Mouse (Mus musculus): ENCODE measurements around the gene Smim24. TPM values are rescaled to one million over a fixed set of nuclear protein-coding genes. Genes with fewer than 3 reads are reported as not detected.

Gene Smim24
- total RNA-seq (2014; rRNA removed) (1.5 and 1.7 TPM in 2 replicates), polyA plus RNA-seq (2015; fragmentation: Nextera tagmentation; extraction: Ambion mirVana) (1.1 and 2.0 TPM in 2 replicates)

DNA sequence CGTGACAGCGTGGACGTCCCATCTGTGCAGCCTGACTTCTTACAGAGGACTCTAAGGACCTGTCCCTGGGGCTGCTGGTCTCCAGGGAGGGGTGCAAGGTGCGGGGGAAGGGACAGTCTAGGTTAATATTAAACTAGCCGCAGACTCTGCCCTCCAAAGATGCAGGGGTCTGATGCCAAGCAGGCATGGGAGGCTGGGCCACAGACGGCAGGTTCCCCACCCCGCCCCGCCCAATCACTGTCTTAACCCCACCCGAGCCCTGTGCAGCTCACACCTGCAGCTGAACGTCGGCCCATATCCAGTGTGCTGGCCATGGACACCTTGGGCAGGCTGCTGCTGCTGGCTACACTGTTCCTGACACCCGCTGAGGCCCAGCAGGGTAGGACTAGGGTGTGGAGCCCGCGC is at the start of gene Smim24:
Gene Smim24, plus strand, starts transcription at position 271 of the 405 bp plus-strand sequence.
- DNase-seq (ENCODE audit: low spot score) (no peak), ATAC-seq (ENCODE audit: low FRiP score) (no peak)
- Histone ChIP-seq H3K27me3 (ENCODE audit: insufficient read depth, low read length) (no peaks in the 10 kb centered on the region), H3K9ac (replicated peaks; ENCODE audit: low read length, poor library complexity, severe bottlenecking) (peak within 1 kb of the TSS; percentile 33; the same call in 1 of the 2 replicates), H3K4me2 (ENCODE audit: low read depth, low read length, poor library complexity, severe bottlenecking) (peak within 1 kb of the TSS; percentile 35), H3K4me3 (ENCODE audit: low read depth, low read length) (peak within 1 kb of the TSS; percentile 10; the same call in 1 of the 2 replicates), H3K36me3 (ENCODE audit: insufficient read depth, low read length) (peaks cover 18% of the 10 kb centered on the region), H3K9me3 (ENCODE audit: low read length) (no peaks in the 10 kb centered on the region), H3K27ac (ENCODE audit: low read depth, low read length) (no peak within 1 kb of the TSS), H3K4me1 (ENCODE audit: insufficient read depth, low read length) (no peaks in the 10 kb centered on the region)
- no peak for TF ChIP-seq CTCF (IDR thresholded peaks at IDR 0.05)
- WGBS, result 63% methylated on average over 14 of the region's 14 CpGs

DNA sequence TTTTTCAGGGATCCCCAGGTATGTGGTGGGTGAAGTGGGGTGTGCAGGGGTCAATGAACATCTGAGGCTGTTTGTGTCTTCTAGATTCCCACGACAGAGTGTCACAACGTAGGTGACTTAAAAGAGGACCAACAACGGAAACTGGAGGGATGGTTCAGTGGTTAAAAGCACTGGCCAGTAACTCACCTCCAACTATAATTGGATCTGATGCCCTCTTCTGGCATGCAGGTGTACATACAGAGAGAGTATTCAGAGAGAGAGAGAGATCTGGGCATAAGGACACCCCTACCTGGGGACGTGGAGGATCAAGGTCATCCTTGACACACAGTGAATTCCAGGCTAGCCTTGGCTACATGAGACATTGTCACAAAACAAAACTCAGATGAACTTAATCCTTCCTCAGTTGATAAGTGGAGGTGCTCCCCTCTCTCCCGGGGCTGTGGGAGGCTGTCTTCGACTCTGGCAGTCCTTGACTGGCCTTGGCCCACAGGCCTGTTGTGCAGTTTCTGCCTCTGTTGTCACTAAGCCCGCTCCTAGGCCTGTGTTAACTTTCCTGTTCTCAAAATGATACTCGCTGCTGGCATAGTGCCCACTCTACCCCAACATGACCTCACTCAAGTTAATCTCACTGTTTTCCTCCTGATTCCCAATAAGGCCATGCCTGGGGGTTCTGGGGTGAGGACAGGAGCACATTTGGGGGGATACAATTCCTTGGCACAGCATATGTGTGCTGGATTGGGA is 48.3 kb upstream of the Smim24 start:
- no peak for ATAC-seq (ENCODE audit: low FRiP score)
- Histone ChIP-seq H3K9ac (replicated peaks; ENCODE audit: low read length, poor library complexity, severe bottlenecking) (no peak overlapping the region), H3K27ac (ENCODE audit: low read depth, low read length) (no peak overlapping the region), H3K27me3 (ENCODE audit: insufficient read depth, low read length) (peaks cover 32% of the 10 kb centered on the region), H3K9me3 (ENCODE audit: low read length) (no peaks in the 10 kb centered on the region), H3K4me2 (ENCODE audit: low read depth, low read length, poor library complexity, severe bottlenecking) (no peak overlapping the region), H3K4me1 (ENCODE audit: insufficient read depth, low read length) (no peaks in the 10 kb centered on the region), H3K4me3 (ENCODE audit: low read depth, low read length) (no peak overlapping the region), H3K36me3 (ENCODE audit: insufficient read depth, low read length) (no peaks in the 10 kb centered on the region)
- no peak for DNase-seq (ENCODE audit: low spot score)
- peak; percentile 55 for TF ChIP-seq CTCF (IDR thresholded peaks at IDR 0.05)
- WGBS, result 51% methylated on average over 8 of the region's 8 CpGs

DNA sequence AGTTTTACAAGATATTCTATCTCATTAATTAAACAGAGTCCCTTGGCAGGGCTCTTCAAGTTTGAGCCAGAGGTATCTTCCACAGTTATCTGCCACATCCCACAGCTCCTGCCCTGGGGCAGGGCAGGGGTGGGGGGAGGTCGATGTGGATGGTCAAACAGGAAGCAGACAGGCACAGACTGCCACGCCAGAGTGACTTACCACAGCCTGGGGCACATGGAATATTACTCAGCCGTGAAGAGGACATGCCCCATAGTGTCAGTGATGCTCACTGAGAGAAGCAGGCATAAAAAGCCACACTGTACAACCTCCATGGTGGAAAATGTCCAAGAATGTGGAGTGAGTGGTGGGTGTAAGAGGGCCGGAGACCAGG is 47.7 kb upstream of the Smim24 start:
- Histone ChIP-seq H3K9me3 (ENCODE audit: low read length) (no peaks in the 10 kb centered on the region), H3K4me3 (ENCODE audit: low read depth, low read length) (no peak overlapping the region), H3K27me3 (ENCODE audit: insufficient read depth, low read length) (peaks cover 32% of the 10 kb centered on the region), H3K9ac (replicated peaks; ENCODE audit: low read length, poor library complexity, severe bottlenecking) (no peak overlapping the region), H3K4me1 (ENCODE audit: insufficient read depth, low read length) (peaks cover 4% of the 10 kb centered on the region; the same call in 1 of the 2 replicates), H3K27ac (ENCODE audit: low read depth, low read length) (no peak overlapping the region), H3K4me2 (ENCODE audit: low read depth, low read length, poor library complexity, severe bottlenecking) (no peak overlapping the region), H3K36me3 (ENCODE audit: insufficient read depth, low read length) (no peaks in the 10 kb centered on the region)
- DNase-seq (ENCODE audit: low spot score), result no peak
- ATAC-seq (ENCODE audit: low FRiP score), result no peak
- TF ChIP-seq CTCF (IDR thresholded peaks at IDR 0.05), result no peak
- 88% methylated on average over 4 of the region's 4 CpGs for WGBS

DNA sequence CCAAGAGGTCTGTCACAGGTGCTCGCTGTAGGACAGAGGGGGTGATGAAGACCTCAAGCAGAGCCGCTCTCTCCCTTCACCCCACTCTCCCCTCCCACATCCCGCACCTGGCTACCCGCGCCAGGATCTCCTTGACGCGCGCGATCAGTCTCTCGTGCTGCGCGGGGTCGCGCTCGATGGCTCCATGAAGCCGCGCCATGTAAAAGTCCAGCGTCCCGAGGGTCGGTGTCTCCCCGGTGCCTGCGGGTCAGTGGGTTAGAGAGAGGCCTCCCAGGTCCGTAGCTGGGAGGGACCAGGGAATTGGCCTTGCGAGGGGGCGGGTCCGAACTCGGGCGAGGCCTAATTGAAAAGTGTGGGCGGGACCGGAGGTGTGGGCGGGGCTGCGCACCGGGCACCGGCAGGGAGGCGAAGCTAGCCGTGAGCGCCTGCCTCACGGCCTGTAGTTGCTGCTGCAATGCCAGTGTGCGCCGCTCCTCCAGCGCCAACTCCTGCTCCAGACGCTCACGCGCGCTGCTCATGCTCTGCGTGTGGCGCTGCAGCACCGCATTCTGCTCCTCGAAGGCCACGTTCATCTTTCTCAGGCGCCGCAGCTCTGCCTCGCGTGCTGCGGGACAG is 46.3 kb upstream of the Smim24 start:
- Histone ChIP-seq H3K27ac (ENCODE audit: low read depth, low read length) (no peak overlapping the region), H3K27me3 (ENCODE audit: insufficient read depth, low read length) (peaks cover 28% of the 10 kb centered on the region), H3K4me1 (ENCODE audit: insufficient read depth, low read length) (peaks cover 4% of the 10 kb centered on the region; the same call in 1 of the 2 replicates), H3K4me3 (ENCODE audit: low read depth, low read length) (peak overlapping the region; percentile 33), H3K4me2 (ENCODE audit: low read depth, low read length, poor library complexity, severe bottlenecking) (peak overlapping the region; percentile 60), H3K9ac (replicated peaks; ENCODE audit: low read length, poor library complexity, severe bottlenecking) (0 out of 2 replicates have a peak overlapping the region, but pooled peaks have one; percentile 42), H3K9me3 (ENCODE audit: low read length) (no peaks in the 10 kb centered on the region), H3K36me3 (ENCODE audit: insufficient read depth, low read length) (no peaks in the 10 kb centered on the region)
- WGBS, result 12% methylated on average over 52 of the region's 55 CpGs
- DNase-seq (ENCODE audit: low spot score), result peak; percentile 85
- TF ChIP-seq CTCF (IDR thresholded peaks at IDR 0.05), result peak; percentile 63
- ATAC-seq (ENCODE audit: low FRiP score), result 0 out of 2 replicates have a peak, but pooled peaks have one; percentile 22

- Histone ChIP-seq H3K27ac (ENCODE audit: low read depth, low read length) (no peak overlapping the region), H3K9ac (replicated peaks; ENCODE audit: low read length, poor library complexity, severe bottlenecking) (no peak overlapping the region), H3K4me3 (ENCODE audit: low read depth, low read length) (peak overlapping the region; percentile 52; the same call in 1 of the 2 replicates), H3K36me3 (ENCODE audit: insufficient read depth, low read length) (no peaks in the 10 kb centered on the region), H3K9me3 (ENCODE audit: low read length) (no peaks in the 10 kb centered on the region), H3K4me2 (ENCODE audit: low read depth, low read length, poor library complexity, severe bottlenecking) (peak overlapping the region; percentile 88), H3K27me3 (ENCODE audit: insufficient read depth, low read length) (peaks cover 9% of the 10 kb centered on the region; the same call in 1 of the 2 replicates), H3K4me1 (ENCODE audit: insufficient read depth, low read length) (peaks cover 4% of the 10 kb centered on the region; the same call in 1 of the 2 replicates)
- no peak for DNase-seq (ENCODE audit: low spot score)
- no peak for TF ChIP-seq CTCF (IDR thresholded peaks at IDR 0.05)
- ATAC-seq (ENCODE audit: low FRiP score), result no peak
- 3% methylated on average over 11 of the region's 12 CpGs for WGBS
Measured at GRCm38 (mm10) chr10:81349146-81349545, 43.7 kb upstream of the Smim24 start.

DNA sequence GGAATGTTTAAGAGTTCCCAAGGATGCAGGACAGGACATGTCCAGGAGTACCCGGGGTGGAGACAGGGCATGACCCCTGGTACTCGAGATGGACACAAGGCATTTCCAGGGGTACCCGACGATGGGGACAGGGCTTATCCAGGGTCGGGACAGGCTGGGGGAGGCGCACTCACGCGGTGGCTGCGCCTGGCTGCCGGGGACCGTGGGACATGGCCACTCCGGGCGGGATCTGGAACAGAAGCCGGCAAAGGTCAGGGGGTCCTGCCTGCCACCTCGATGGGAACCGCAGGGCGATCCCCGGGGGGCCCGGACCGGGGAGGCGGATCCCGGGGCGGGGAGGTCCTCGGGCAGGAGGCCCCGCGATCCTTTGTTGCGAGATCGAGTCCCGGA is 42.9 kb upstream of the Smim24 start:
- WGBS, result under 1% methylated on average over 26 of the region's 29 CpGs
- Histone ChIP-seq H3K4me3 (ENCODE audit: low read depth, low read length) (peak overlapping the region; percentile 52), H3K27me3 (ENCODE audit: insufficient read depth, low read length) (0 out of 2 replicates have a peak, but pooled peaks cover 2% of the 10 kb centered on the region), H3K9ac (replicated peaks; ENCODE audit: low read length, poor library complexity, severe bottlenecking) (no peak overlapping the region), H3K36me3 (ENCODE audit: insufficient read depth, low read length) (no peaks in the 10 kb centered on the region), H3K4me1 (ENCODE audit: insufficient read depth, low read length) (peaks cover 4% of the 10 kb centered on the region; the same call in 1 of the 2 replicates), H3K9me3 (ENCODE audit: low read length) (no peaks in the 10 kb centered on the region), H3K4me2 (ENCODE audit: low read depth, low read length, poor library complexity, severe bottlenecking) (peak overlapping the region; percentile 88), H3K27ac (ENCODE audit: low read depth, low read length) (no peak overlapping the region)
- no peak for ATAC-seq (ENCODE audit: low FRiP score)
- no peak for DNase-seq (ENCODE audit: low spot score)
- TF ChIP-seq CTCF (IDR thresholded peaks at IDR 0.05), result no peak
